Mouse (Mus musculus) ovary, postnatal 14 days (tissue): ENCODE measurements around the gene Acvr2b.

ENCODE experiments used
- DNase-seq: peaks from one replicate; pipeline ENCODE4 v3.0.0; 2022; ENCODE audit warnings: low spot score

The Acvr2b gene

GRCm38 (mm10) chr9:119408898-119409664 is 7.2 kb downstream of the Acvr2b start:
- DNase-seq, result no peak

- DNase-seq, result no peak
These were observed 7.9 kb downstream of the Acvr2b start for GRCm38 (mm10) chr9:119409864-119410263.

GRCm38 (mm10) chr9:119418025-119418424 is 16.1 kb downstream of the Acvr2b start:
- DNase-seq, result no peak

GRCm38 (mm10) chr9:119419852-119420438 is 18.0 kb downstream of the Acvr2b start:
- no peak for DNase-seq

GRCm38 (mm10) chr9:119425217-119425975 is 23.5 kb downstream of the Acvr2b start:
- peak; percentile 35 for DNase-seq

GRCm38 (mm10) chr9:119425976-119426415 is 24.1 kb downstream of the Acvr2b start:
- DNase-seq, result no peak

- DNase-seq, result no peak
These were observed 24.6 kb downstream of the Acvr2b start for GRCm38 (mm10) chr9:119426483-119426882.

- peak; percentile 74 for DNase-seq
These were observed 28.4 kb downstream of the Acvr2b start for GRCm38 (mm10) chr9:119430311-119430710.

- DNase-seq, result no peak
These were observed 33.9 kb downstream of the Acvr2b start for GRCm38 (mm10) chr9:119435855-119436254.

GRCm38 (mm10) chr9:119438065-119438464 is 36.1 kb downstream of the Acvr2b start:
- DNase-seq, result no peak

GRCm38 (mm10) chr9:119438498-119439000 is 36.6 kb downstream of the Acvr2b start:
- no peak for DNase-seq

GRCm38 (mm10) chr9:119444738-119445429 is 43.0 kb downstream of the Acvr2b start, which contains the start of gene Exog:
Exog (plus strand) TSS chr9:119444943.
- peak; percentile 98 for DNase-seq

GRCm38 (mm10) chr9:119445737-119446136 is 43.8 kb downstream of the Acvr2b start:
- no peak for DNase-seq

- no peak for DNase-seq
These were observed 54.0 kb downstream of the Acvr2b start for GRCm38 (mm10) chr9:119455967-119456366.

- DNase-seq, result no peak
These were observed 55.2 kb downstream of the Acvr2b start for GRCm38 (mm10) chr9:119457122-119457521.

- DNase-seq, result peak; percentile 55
These were observed 58.5 kb downstream of the Acvr2b start for GRCm38 (mm10) chr9:119460410-119460809.

- DNase-seq, result no peak
These were observed 63.1 kb downstream of the Acvr2b start for GRCm38 (mm10) chr9:119465056-119465455.

GRCm38 (mm10) chr9:119465595-119465994 is 63.7 kb downstream of the Acvr2b start:
- peak; percentile 33 for DNase-seq

- no peak for DNase-seq
These were observed 67.9 kb downstream of the Acvr2b start for GRCm38 (mm10) chr9:119469691-119470353.

- no peak for DNase-seq
These were observed 70.5 kb downstream of the Acvr2b start for GRCm38 (mm10) chr9:119472412-119472918.

- no peak for DNase-seq
These were observed 71.1 kb downstream of the Acvr2b start for GRCm38 (mm10) chr9:119473011-119473410.
